Comparison of ENCODE assay signal across 10 mouse cellular contexts in the genomic region with DNA sequence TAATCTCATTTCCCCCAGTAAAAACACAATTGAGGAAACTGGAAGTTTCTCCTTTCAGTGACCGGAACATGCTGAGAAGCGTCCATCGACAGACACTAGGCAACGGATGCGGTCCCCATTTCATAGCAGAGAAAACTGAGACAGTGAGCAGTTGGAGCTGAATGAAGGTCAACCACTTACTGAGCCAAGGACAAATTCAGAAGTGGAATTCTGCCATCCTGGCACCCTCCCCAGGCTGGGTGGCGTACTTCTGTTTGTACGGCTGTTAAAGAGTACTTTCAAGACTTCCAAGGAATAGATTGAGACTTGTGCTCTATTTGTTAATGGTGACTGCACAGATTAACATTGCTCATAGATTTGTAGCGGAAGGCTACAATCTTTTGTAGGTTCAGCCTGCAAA. TPM values are rescaled to one million over a fixed set of nuclear protein-coding genes. Genes with fewer than 3 reads are reported as not detected.
DNase-seq lines count a peak whose midpoint lies in the region; ATAC-seq and TF ChIP-seq lines count a peak whose summit lies in the region.
"Had no signal": no experiment of that assay in that cellular context is flagged by ENCODE, and none has a peak within 500 bp of the region (broad histone marks: within the 10 kb centered on the region; RNA-seq: fewer than 3 reads in every experiment).

No protein-coding gene starts in this region.

- no peaks in the 10 kb centered on the region for H3K27me3 ChIP-seq in midbrain, postnatal 0 days (ENCODE audit: insufficient read depth, low read length)
- no peaks in the 10 kb centered on the region for H3K27me3 ChIP-seq in midbrain, embryonic 11.5 days (ENCODE audit: control insufficient read depth, insufficient read depth, low read length)
- H3K27me3 ChIP-seq in liver, embryonic 11.5 days (replicated peaks; ENCODE audit: control insufficient read depth, insufficient read depth, low read length), result no peaks in the 10 kb centered on the region

- no peak overlapping the region for H3K4me2 ChIP-seq in midbrain, postnatal 0 days (ENCODE audit: low read depth, low read length, poor library complexity, severe bottlenecking)
- H3K4me2 ChIP-seq in midbrain, embryonic 11.5 days, result no peak overlapping the region
- no peak overlapping the region for H3K4me2 ChIP-seq in liver, embryonic 11.5 days

- no peaks in the 10 kb centered on the region for H3K4me1 ChIP-seq in midbrain, postnatal 0 days (ENCODE audit: insufficient read depth, low read length)
- H3K4me1 ChIP-seq in midbrain, embryonic 11.5 days (ENCODE audit: control insufficient read depth, insufficient read depth, low read length), result no peaks in the 10 kb centered on the region
- H3K4me1 ChIP-seq in liver, embryonic 11.5 days (replicated peaks; ENCODE audit: control insufficient read depth, insufficient read depth, low read length), result no peaks in the 10 kb centered on the region

- no peaks in the 10 kb centered on the region for H3K9me3 ChIP-seq in midbrain, postnatal 0 days (ENCODE audit: low read length)
- no peaks in the 10 kb centered on the region for H3K9me3 ChIP-seq in midbrain, embryonic 11.5 days (ENCODE audit: control insufficient read depth, low read length)
- H3K9me3 ChIP-seq in liver, embryonic 11.5 days (ENCODE audit: control insufficient read depth, low read length), result no peaks in the 10 kb centered on the region

- H3K27ac ChIP-seq in midbrain, postnatal 0 days (ENCODE audit: low read depth, low read length), result no peak overlapping the region
- no peak overlapping the region for H3K27ac ChIP-seq in midbrain, embryonic 11.5 days (ENCODE audit: low read depth, low read length)
- no peak overlapping the region for H3K27ac ChIP-seq in liver, embryonic 11.5 days (ENCODE audit: low read depth, low read length)
- H3K27ac ChIP-seq: kidney, postnatal 0 days had no signal

- WGBS in midbrain, postnatal 0 days, result 78% methylated on average over 8 of the region's 8 CpGs
- 89% methylated on average over 8 of the region's 8 CpGs for WGBS in midbrain, embryonic 11.5 days
- WGBS in liver, embryonic 11.5 days, result 90% methylated on average over 8 of the region's 8 CpGs

- H3K4me3 ChIP-seq in midbrain, postnatal 0 days (ENCODE audit: low read depth, low read length), result no peak overlapping the region
- no peak overlapping the region for H3K4me3 ChIP-seq in midbrain, embryonic 11.5 days (ENCODE audit: low read depth, low read length)
- H3K4me3 ChIP-seq in liver, embryonic 11.5 days (ENCODE audit: low read depth, low read length), result no peak overlapping the region
- H3K4me3 ChIP-seq: myocyte had no signal

- no peak overlapping the region for H3K9ac ChIP-seq in midbrain, postnatal 0 days (replicated peaks; ENCODE audit: low read length, poor library complexity, severe bottlenecking)
- H3K9ac ChIP-seq in midbrain, embryonic 11.5 days (ENCODE audit: low read length), result no peak overlapping the region
- no peak overlapping the region for H3K9ac ChIP-seq in liver, embryonic 11.5 days (ENCODE audit: low read depth, low read length)

- no peak for TF ChIP-seq CTCF in midbrain, postnatal 0 days (IDR thresholded peaks at IDR 0.05)

- peak; percentile 43 for DNase-seq in midbrain, postnatal 0 days (ENCODE audit: low spot score)
- DNase-seq in midbrain, embryonic 11.5 days (ENCODE audit: low spot score, missing footprints), result no peak
- peak; percentile 10 for DNase-seq in fibroblast of lung, adult 2 months (ENCODE audit: low read depth)
- DNase-seq in layer of hippocampus, adult 9-11 months, result peak; percentile 50
- DNase-seq in right cerebral cortex, postnatal 10 days (ENCODE audit: low spot score in 2 of 2), result peak; percentile 65 to 73
- no peak for DNase-seq in spleen, postnatal 36 days (ENCODE audit: low spot score in 2 of 2)
- DNase-seq in liver, embryonic 11.5 days (ENCODE audit: low spot score), result no peak

- no peak for ATAC-seq in midbrain, postnatal 0 days (ENCODE audit: low FRiP score)
- no peak for ATAC-seq in midbrain, embryonic 11.5 days (ENCODE audit: low FRiP score)
- ATAC-seq in liver, embryonic 11.5 days (replicated peaks; ENCODE audit: low FRiP score), result no peak
- no peak for ATAC-seq in inflammation-experienced regulatory T-cells, adult 6 months

- no peaks in the 10 kb centered on the region for H3K36me3 ChIP-seq in midbrain, postnatal 0 days (ENCODE audit: insufficient read depth, low read length)
- H3K36me3 ChIP-seq in midbrain, embryonic 11.5 days (ENCODE audit: control insufficient read depth, insufficient read depth, low read length), result no peaks in the 10 kb centered on the region
- H3K36me3 ChIP-seq in liver, embryonic 11.5 days (ENCODE audit: control insufficient read depth, insufficient read depth, low read length), result no peaks in the 10 kb centered on the region

RNA-seq across cellular contexts. Expression of a gene that starts 54.2 kb away (rescaled TPM):
- 8.8 and 10.8 TPM in 2 replicates for total RNA-seq in midbrain, postnatal 0 days (2014; rRNA removed)
- 5.9 and 7.9 TPM in 2 replicates for polyA plus RNA-seq in midbrain, postnatal 0 days (2015; fragmentation: Nextera tagmentation; extraction: Ambion mirVana)
- 1.7 and 2.1 TPM in 2 replicates for polyA plus RNA-seq in midbrain, embryonic 11.5 days (2014; fragmentation: Nextera tagmentation; extraction: Ambion mirVana)
- polyA plus RNA-seq in liver, embryonic 11.5 days (2014; fragmentation: Nextera tagmentation; extraction: Ambion mirVana), result 8.3 and 8.9 TPM in 2 replicates
- 100 to 1,000 TPM in 2 of 3 experiments, 10 to 100 TPM in 1; 98.8 to 258 (median 129) TPM for polyA plus RNA-seq in inflammation-experienced regulatory T-cells, adult 6 months (2017; shearing (Covaris generic))

Comparison
In these comparisons a context has a peak if more than half of its experiments do, and no peak if none do; other contexts are left out.
1. DNase-seq: peak in midbrain, postnatal 0 days (single experiment), fibroblast of lung, adult 2 months (single experiment), layer of hippocampus, adult 9-11 months (single experiment) and right cerebral cortex, postnatal 10 days (2 of 2); none in midbrain, embryonic 11.5 days (single experiment), spleen, postnatal 36 days (0 of 2) and liver, embryonic 11.5 days (single experiment).
2. RNA of a gene that starts 54.2 kb away (polyA plus RNA-seq): 98.8 to 258 TPM in inflammation-experienced regulatory T-cells, adult 6 months; 8.3 to 8.9 TPM in liver, embryonic 11.5 days, 5.9 to 7.9 TPM in midbrain, postnatal 0 days and 1.7 to 2.1 TPM in midbrain, embryonic 11.5 days; every median in the first group is over 10 times any median in the second.